Mouse (Mus musculus) cerebellum, adult 2 months (tissue): Measurements from ENCODE around the gene Mtcp1.

Experiments
- CTCF ChIP-seq: fragments of 200-500 bp; IDR thresholded peaks from 2 replicates; pipeline ENCODE4 v1.5.1; 2011; ENCODE audit warnings: low read depth, mild to moderate bottlenecking, control low read depth, low read length, moderate library complexity, borderline replicate concordance; ENCODE audit not compliant: insufficient read depth
- POLR2A ChIP-seq: fragments of 200-500 bp; IDR thresholded peaks from 2 replicates; pipeline ENCODE4 v1.6.1; 2011; ENCODE audit warnings: low read length, control low read depth, borderline replicate concordance; ENCODE audit not compliant: insufficient read depth

GRCm38 (mm10) chrX:75382195-75382771 lies 34.1 kb downstream of the Mtcp1 start, which contains the start of the genes Fundc2 and F8:
- TF ChIP-seq CTCF (no peak), POLR2A (no peak)
